In the genomic region with DNA sequence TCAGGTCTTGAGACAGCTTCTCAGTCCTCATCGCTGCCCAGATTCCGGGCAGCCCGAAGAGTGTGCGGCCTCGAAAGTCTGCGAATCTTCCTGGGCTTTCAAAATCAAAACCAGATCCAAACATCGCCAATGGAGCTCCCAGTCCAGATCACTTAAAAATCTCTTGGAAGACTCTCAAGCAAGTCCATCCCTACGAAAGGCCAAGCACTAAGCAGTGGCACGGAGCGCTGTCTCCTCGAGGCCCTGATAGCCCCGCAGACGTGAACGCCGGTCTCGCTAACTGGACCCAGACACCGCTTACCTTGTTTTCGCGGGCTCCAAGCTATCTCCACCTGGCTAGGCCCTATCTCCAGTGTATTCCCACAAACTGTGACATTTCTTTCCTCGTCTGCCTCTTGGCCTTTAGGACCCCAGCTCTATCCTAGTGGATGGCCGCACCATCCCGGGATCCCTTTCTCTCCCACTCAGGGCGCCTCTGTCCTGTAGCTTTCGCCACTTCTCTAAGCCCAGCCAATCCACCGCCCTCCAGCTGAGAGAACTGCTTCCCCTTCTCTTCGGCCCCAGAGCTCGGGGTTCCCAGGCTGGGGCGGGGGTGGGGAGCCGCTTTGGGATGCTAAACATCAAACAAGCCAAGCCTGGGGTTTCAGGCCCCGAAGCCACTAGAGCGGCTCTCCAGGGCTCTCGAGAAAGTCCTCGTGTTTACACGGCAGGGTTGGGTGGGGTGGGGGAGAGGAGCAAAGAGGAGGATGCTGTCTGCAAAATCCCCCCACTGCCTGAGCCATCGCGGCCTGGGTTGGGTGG, we compare ENCODE assay signal across 18 mouse cellular contexts. TPM values are rescaled to one million over a fixed set of nuclear protein-coding genes. Genes with fewer than 3 reads are reported as not detected.
DNase-seq lines count a peak whose midpoint lies in the region; ATAC-seq and TF ChIP-seq lines count a peak whose summit lies in the region.
"Had no signal": no experiment of that assay in that cellular context is flagged by ENCODE, and none has a peak within 500 bp of the region (broad histone marks: within the 10 kb centered on the region; RNA-seq: fewer than 3 reads in every experiment).

No protein-coding gene starts in this region.

- no peaks in the 10 kb centered on the region for H3K9me3 ChIP-seq in heart, embryonic 15.5 days (replicated peaks)
- H3K9me3 ChIP-seq in forebrain, embryonic 11.5 days (ENCODE audit: control insufficient read depth, low read length): no peaks in the 10 kb centered on the region
- no peaks in the 10 kb centered on the region for H3K9me3 ChIP-seq in lung, embryonic 14.5 days (ENCODE audit: low read depth, low read length)
- H3K9me3 ChIP-seq in midbrain, embryonic 13.5 days: no peaks in the 10 kb centered on the region
- H3K9me3 ChIP-seq in kidney, embryonic 16.5 days (ENCODE audit: low read length): no peaks in the 10 kb centered on the region
- H3K9me3 ChIP-seq: neural tube, embryonic 13.5 days had no signal

- no peak overlapping the region for H3K9ac ChIP-seq in heart, embryonic 15.5 days
- H3K9ac ChIP-seq in forebrain, embryonic 11.5 days (ENCODE audit: low read length): peak overlapping the region; percentile 48
- peak overlapping the region; percentile 90 for H3K9ac ChIP-seq in lung, embryonic 14.5 days
- 0 out of 2 replicates have a peak overlapping the region, but pooled peaks have one; percentile 50 for H3K9ac ChIP-seq in midbrain, embryonic 13.5 days (replicated peaks)
- H3K9ac ChIP-seq in kidney, embryonic 16.5 days (replicated peaks; ENCODE audit: low read length): no peak overlapping the region
- H3K9ac ChIP-seq: neural tube, embryonic 13.5 days had no signal

- no peaks in the 10 kb centered on the region for H3K36me3 ChIP-seq in heart, embryonic 15.5 days
- no peaks in the 10 kb centered on the region; the same call in 1 of the 2 replicates for H3K36me3 ChIP-seq in forebrain, embryonic 11.5 days (ENCODE audit: control insufficient read depth, insufficient read depth, low read length)
- peaks cover 17% of the 10 kb centered on the region; the same call in 1 of the 2 replicates for H3K36me3 ChIP-seq in lung, embryonic 14.5 days (ENCODE audit: insufficient read depth)
- no peaks in the 10 kb centered on the region for H3K36me3 ChIP-seq in midbrain, embryonic 13.5 days
- no peaks in the 10 kb centered on the region for H3K36me3 ChIP-seq in kidney, embryonic 16.5 days (ENCODE audit: insufficient read depth, low read length)
- H3K36me3 ChIP-seq: G1E; neural tube, embryonic 13.5 days had no signal

- peaks cover 5% of the 10 kb centered on the region; the same call in 1 of the 2 replicates for H3K4me1 ChIP-seq in heart, embryonic 15.5 days (replicated peaks)
- H3K4me1 ChIP-seq in forebrain, embryonic 11.5 days (replicated peaks; ENCODE audit: control insufficient read depth, insufficient read depth, low read length): no peaks in the 10 kb centered on the region
- H3K4me1 ChIP-seq in lung, embryonic 14.5 days (ENCODE audit: insufficient read depth): no peaks in the 10 kb centered on the region
- H3K4me1 ChIP-seq in midbrain, embryonic 13.5 days (replicated peaks): peaks cover 8% of the 10 kb centered on the region
- H3K4me1 ChIP-seq in kidney, embryonic 16.5 days (ENCODE audit: insufficient read depth, low read length): no peaks in the 10 kb centered on the region

- H3K27ac ChIP-seq in heart, embryonic 15.5 days: no peak overlapping the region
- H3K27ac ChIP-seq in forebrain, embryonic 11.5 days (ENCODE audit: low read depth, low read length): no peak overlapping the region
- H3K27ac ChIP-seq in lung, embryonic 14.5 days (ENCODE audit: low read depth): peak overlapping the region; percentile 94
- H3K27ac ChIP-seq in midbrain, embryonic 13.5 days: 0 out of 2 replicates have a peak overlapping the region, but pooled peaks have one; percentile 7
- H3K27ac ChIP-seq in kidney, embryonic 16.5 days (ENCODE audit: low read length): no peak overlapping the region
- H3K27ac ChIP-seq: neural tube, embryonic 13.5 days had no signal

- no peak overlapping the region for H3K4me2 ChIP-seq in heart, embryonic 15.5 days
- H3K4me2 ChIP-seq in forebrain, embryonic 11.5 days (ENCODE audit: low read depth, low read length, severe bottlenecking): peak overlapping the region; percentile 13
- H3K4me2 ChIP-seq in lung, embryonic 14.5 days: peak overlapping the region; percentile 62
- peak overlapping the region; percentile 5; the same call in 1 of the 2 replicates for H3K4me2 ChIP-seq in midbrain, embryonic 13.5 days (replicated peaks)
- H3K4me2 ChIP-seq in kidney, embryonic 16.5 days (replicated peaks; ENCODE audit: low read depth, low read length): no peak overlapping the region
- H3K4me2 ChIP-seq: neural tube, embryonic 13.5 days had no signal

- no peak for ATAC-seq in heart, embryonic 15.5 days (replicated peaks; ENCODE audit: insufficient number of reproducible peaks, insufficient read depth, low FRiP score, low read depth)
- peak; percentile 16; the same call in 1 of the 2 replicates for ATAC-seq in forebrain, embryonic 11.5 days (replicated peaks; ENCODE audit: low FRiP score)
- ATAC-seq in lung, embryonic 14.5 days (ENCODE audit: insufficient read depth): peak; percentile 50; the same call in 1 of the 2 replicates
- no peak for ATAC-seq in midbrain, embryonic 13.5 days
- ATAC-seq in kidney, embryonic 16.5 days (ENCODE audit: low FRiP score, low TSS enrichment): no peak

- whole genome bisulfite sequencing in heart, embryonic 15.5 days: 2% methylated on average over 36 of the region's 36 CpGs
- under 1% methylated on average over 36 of the region's 36 CpGs for WGBS in forebrain, embryonic 11.5 days
- WGBS in lung, embryonic 14.5 days: under 1% methylated on average over 36 of the region's 36 CpGs
- WGBS in midbrain, embryonic 13.5 days: under 1% methylated on average over 36 of the region's 36 CpGs
- 1% methylated on average over 36 of the region's 36 CpGs for WGBS in kidney, embryonic 16.5 days

- DNase-seq in heart, adult 8-10 months (ENCODE audit: low spot score): no peak
- DNase-seq in forebrain, embryonic 11.5 days (ENCODE audit: low spot score): no peak
- peak; percentile 64 for DNase-seq in lung, embryonic 14.5 days
- DNase-seq in kidney, postnatal 25 days: no peak
- DNase-seq in left cerebral cortex, adult 8-10 months (ENCODE audit: low spot score in 2 of 2): no peak
- DNase-seq: adrenal gland, postnatal 36 days; kidney, postnatal 14 days; right cerebral cortex, adult 18-20 months; thymus, postnatal 14 days had no signal

- peaks cover 94% of the 10 kb centered on the region for H3K27me3 ChIP-seq in heart, embryonic 15.5 days
- H3K27me3 ChIP-seq in forebrain, embryonic 11.5 days (ENCODE audit: control insufficient read depth, insufficient read depth, low read length): peaks cover 90% of the 10 kb centered on the region
- H3K27me3 ChIP-seq in lung, embryonic 14.5 days (ENCODE audit: insufficient read depth, low read length): peaks cover 89% of the 10 kb centered on the region
- peaks cover 94% of the 10 kb centered on the region for H3K27me3 ChIP-seq in midbrain, embryonic 13.5 days
- H3K27me3 ChIP-seq in kidney, embryonic 16.5 days (ENCODE audit: insufficient read depth, low read length): peaks cover 92% of the 10 kb centered on the region

- TF ChIP-seq CTCF in lung, embryonic 14.5 days (IDR thresholded peaks at IDR 0.05; ENCODE audit: low read depth): no peak

- H3K4me3 ChIP-seq in heart, embryonic 15.5 days: peak overlapping the region; percentile 4; the same call in 1 of the 2 replicates
- peak overlapping the region; percentile 25 for H3K4me3 ChIP-seq in forebrain, embryonic 11.5 days (ENCODE audit: low read depth, low read length)
- peak overlapping the region; percentile 53 for H3K4me3 ChIP-seq in lung, embryonic 14.5 days (ENCODE audit: low read depth, low read length)
- peak overlapping the region; percentile 22 for H3K4me3 ChIP-seq in midbrain, embryonic 13.5 days (replicated peaks)
- no peak overlapping the region for H3K4me3 ChIP-seq in kidney, embryonic 16.5 days (ENCODE audit: low read length)
- H3K4me3 ChIP-seq: erythroblast, embryonic 14.5 days; megakaryocyte, embryonic 14.5 days; neural tube, embryonic 13.5 days had no signal

RNA-seq across cellular contexts. Expression of a gene that starts 7.6 kb away (rescaled TPM):
- polyA plus RNA-seq in heart, embryonic 15.5 days (2015; fragmentation: Nextera tagmentation; extraction: Ambion mirVana): 2.1 and 6.4 TPM in 2 replicates
- total RNA-seq in heart, adult 8-10 months (2022): not detected
- 36.6 and 45.7 TPM in 2 replicates for polyA plus RNA-seq in forebrain, embryonic 11.5 days (2014; fragmentation: Nextera tagmentation; extraction: Ambion mirVana)
- polyA plus RNA-seq in lung, embryonic 14.5 days (2014; fragmentation: Nextera tagmentation; extraction: Ambion mirVana): 94.6 and 95.1 TPM in 2 replicates
- polyA plus RNA-seq in midbrain, embryonic 13.5 days (2015; fragmentation: Nextera tagmentation; extraction: Ambion mirVana): 6.2 and 9.2 TPM in 2 replicates
- 1 to 10 TPM in 3 of 4 experiments, under 1 TPM in 1; 0.89 to 2.3 (median 1.5) TPM for total RNA-seq in left cerebral cortex, adult 8-10 months (2022)
- 1.4 TPM in 1 of 2 replicates, not detected in the other for polyA plus RNA-seq in kidney, embryonic 16.5 days (2015; fragmentation: Nextera tagmentation; extraction: Ambion mirVana)
- total RNA-seq: adrenal gland, postnatal 36 days; gastrocnemius, adult 8-10 months; liver, adult 2 months had no signal
- polyA plus RNA-seq: erythroblast, embryonic 14.5 days; G1E had no signal

Comparison
In these comparisons a context has a peak if more than half of its experiments do, and no peak if none do; other contexts are left out.
1. ATAC-seq: peak in forebrain, embryonic 11.5 days (single experiment) and lung, embryonic 14.5 days (single experiment); none in heart, embryonic 15.5 days (single experiment), midbrain, embryonic 13.5 days (single experiment) and kidney, embryonic 16.5 days (single experiment).
2. H3K27ac ChIP-seq: peak in lung, embryonic 14.5 days (single experiment) and midbrain, embryonic 13.5 days (single experiment); none in heart, embryonic 15.5 days (single experiment), forebrain, embryonic 11.5 days (single experiment) and kidney, embryonic 16.5 days (single experiment).
3. H3K4me2 ChIP-seq: peak in forebrain, embryonic 11.5 days (single experiment), lung, embryonic 14.5 days (single experiment) and midbrain, embryonic 13.5 days (single experiment); none in heart, embryonic 15.5 days (single experiment) and kidney, embryonic 16.5 days (single experiment).
4. H3K9ac ChIP-seq: peak in forebrain, embryonic 11.5 days (single experiment), lung, embryonic 14.5 days (single experiment) and midbrain, embryonic 13.5 days (single experiment); none in heart, embryonic 15.5 days (single experiment) and kidney, embryonic 16.5 days (single experiment).